Mouse (Mus musculus): Measurements from ENCODE around the gene Kynu. TPM values are rescaled to one million over a fixed set of nuclear protein-coding genes. Genes with fewer than 3 reads are reported as not detected.

The Kynu gene
- polyA plus RNA-seq, 1 experiment from 2014 or later = not detected

DNA sequence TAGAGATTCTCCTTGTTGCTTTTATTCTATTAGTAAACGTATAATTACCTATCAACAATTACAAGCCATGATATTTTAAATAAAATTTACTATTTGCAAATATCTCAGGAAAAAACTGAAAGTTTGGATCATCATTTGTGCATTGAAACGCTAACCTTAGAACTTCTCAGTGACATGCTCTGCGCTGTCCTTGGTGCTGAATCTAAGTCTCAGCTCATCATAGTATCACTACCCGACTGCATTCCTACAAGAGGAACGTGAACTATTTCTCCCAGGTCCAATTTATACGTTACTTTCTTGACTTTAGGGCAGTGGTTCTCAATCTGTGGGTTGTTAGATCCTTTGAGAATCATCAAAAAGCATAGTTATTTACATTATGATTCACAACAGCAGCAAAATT is 58.4 kb downstream of the Kynu start:
- Histone ChIP-seq H3K9ac (replicated peaks; ENCODE audit: low read depth, low read length) (no peak overlapping the region), H3K27me3 (ENCODE audit: control insufficient read depth, insufficient read depth, low read length) (no peaks in the 10 kb centered on the region), H3K4me1 (ENCODE audit: control insufficient read depth, insufficient read depth, low read length) (no peaks in the 10 kb centered on the region), H3K4me2 (ENCODE audit: low read depth, low read length) (no peak overlapping the region), H3K4me3 (ENCODE audit: low read depth, low read length) (no peak overlapping the region), H3K27ac (ENCODE audit: low read depth, low read length) (no peak overlapping the region), H3K9me3 (ENCODE audit: control insufficient read depth, low read length) (no peaks in the 10 kb centered on the region), H3K36me3 (ENCODE audit: control insufficient read depth, insufficient read depth, low read length) (no peaks in the 10 kb centered on the region)
- WGBS = 10% methylated on average over 6 of the region's 6 CpGs
- no peak for ATAC-seq (ENCODE audit: low read depth)

DNA sequence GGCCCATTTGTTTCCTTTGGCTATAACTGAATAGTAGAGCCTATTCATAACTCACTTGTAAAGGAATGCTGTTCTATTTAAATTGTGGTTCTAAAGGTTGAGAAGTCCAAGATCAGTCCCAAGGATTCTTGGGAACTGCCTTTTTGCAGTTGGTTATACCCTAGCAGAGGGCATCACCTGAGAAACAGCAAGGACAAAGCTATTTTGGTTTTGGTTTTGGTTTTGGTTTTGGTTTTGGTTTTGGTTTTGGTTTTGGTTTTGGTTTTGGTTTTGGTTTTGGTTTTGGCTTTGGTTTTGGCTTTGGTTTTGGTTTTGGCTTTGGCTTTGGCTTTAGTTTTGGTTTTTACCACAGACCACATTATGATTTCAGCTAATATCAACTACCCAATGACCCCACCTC is 66.0 kb downstream of the Kynu start:
- H3K9me3 ChIP-seq (ENCODE audit: control insufficient read depth, low read length) = no peaks in the 10 kb centered on the region
- H3K4me3 ChIP-seq (ENCODE audit: low read depth, low read length) = no peak overlapping the region
- no peaks in the 10 kb centered on the region for H3K4me1 ChIP-seq (ENCODE audit: control insufficient read depth, insufficient read depth, low read length)
- no peaks in the 10 kb centered on the region for H3K36me3 ChIP-seq (ENCODE audit: control insufficient read depth, insufficient read depth, low read length)
- H3K4me2 ChIP-seq (ENCODE audit: low read depth, low read length) = no peak overlapping the region
- ATAC-seq (ENCODE audit: low read depth) = no peak
- H3K9ac ChIP-seq (replicated peaks; ENCODE audit: low read depth, low read length) = no peak overlapping the region
- H3K27me3 ChIP-seq (ENCODE audit: control insufficient read depth, insufficient read depth, low read length) = no peaks in the 10 kb centered on the region
- no peak overlapping the region for H3K27ac ChIP-seq (ENCODE audit: low read depth, low read length)

DNA sequence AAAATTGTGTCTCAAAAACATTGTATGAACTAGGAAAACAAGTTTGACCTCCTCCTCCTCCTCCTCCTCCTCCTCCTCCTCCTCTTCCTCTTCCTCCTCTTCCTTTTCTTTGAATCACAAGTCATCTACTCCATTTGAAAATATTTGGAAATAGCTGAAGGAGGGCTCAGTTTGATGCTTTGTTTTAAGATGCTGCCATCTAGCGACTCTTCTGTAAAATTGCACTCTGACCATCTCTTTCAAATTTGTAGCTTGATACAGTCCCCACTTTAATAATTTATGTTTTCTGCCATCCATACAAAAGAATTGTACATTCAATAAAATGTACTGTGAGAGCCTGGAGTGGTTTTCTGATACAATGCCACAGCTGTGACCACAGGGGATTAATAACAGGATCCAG is 67.7 kb downstream of the Kynu start:
- no peak overlapping the region for H3K4me2 ChIP-seq (ENCODE audit: low read depth, low read length)
- H3K27me3 ChIP-seq (ENCODE audit: control insufficient read depth, insufficient read depth, low read length) = no peaks in the 10 kb centered on the region
- ATAC-seq (ENCODE audit: low read depth) = no peak
- H3K9me3 ChIP-seq (ENCODE audit: control insufficient read depth, low read length) = no peaks in the 10 kb centered on the region
- H3K27ac ChIP-seq (ENCODE audit: low read depth, low read length) = no peak overlapping the region
- no peaks in the 10 kb centered on the region for H3K4me1 ChIP-seq (ENCODE audit: control insufficient read depth, insufficient read depth, low read length)
- H3K36me3 ChIP-seq (ENCODE audit: control insufficient read depth, insufficient read depth, low read length) = no peaks in the 10 kb centered on the region
- no peak overlapping the region for H3K4me3 ChIP-seq (ENCODE audit: low read depth, low read length)
- WGBS = 0% methylated on average over 1 of the region's 1 CpGs
- H3K9ac ChIP-seq (replicated peaks; ENCODE audit: low read depth, low read length) = no peak overlapping the region

DNA sequence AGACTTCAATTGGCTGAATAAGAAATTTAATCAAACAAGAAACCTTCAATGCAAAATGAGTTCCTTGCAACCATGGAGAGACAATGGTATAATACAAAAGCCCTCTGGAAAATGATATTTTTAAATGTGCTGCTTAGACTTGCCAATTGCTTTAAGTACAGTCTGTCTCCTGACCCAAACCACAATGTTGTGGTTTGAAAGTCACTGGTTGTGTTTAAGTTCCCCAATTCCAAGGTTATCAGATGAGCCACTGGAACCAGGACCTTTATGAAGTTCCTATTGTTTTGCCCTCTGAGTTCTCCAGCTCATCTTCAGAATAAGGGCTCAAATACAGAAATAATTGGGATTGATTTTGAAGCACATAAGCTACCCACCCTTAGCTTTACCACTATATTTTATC is 76.7 kb downstream of the Kynu start:
- Histone ChIP-seq H3K36me3 (ENCODE audit: control insufficient read depth, insufficient read depth, low read length) (no peaks in the 10 kb centered on the region), H3K27me3 (ENCODE audit: control insufficient read depth, insufficient read depth, low read length) (no peaks in the 10 kb centered on the region), H3K9me3 (ENCODE audit: control insufficient read depth, low read length) (no peaks in the 10 kb centered on the region), H3K4me1 (ENCODE audit: control insufficient read depth, insufficient read depth, low read length) (no peaks in the 10 kb centered on the region), H3K4me3 (ENCODE audit: low read depth, low read length) (no peak overlapping the region), H3K4me2 (ENCODE audit: low read depth, low read length) (no peak overlapping the region), H3K27ac (ENCODE audit: low read depth, low read length) (no peak overlapping the region), H3K9ac (replicated peaks; ENCODE audit: low read depth, low read length) (no peak overlapping the region)
- no peak for ATAC-seq (ENCODE audit: low read depth)

DNA sequence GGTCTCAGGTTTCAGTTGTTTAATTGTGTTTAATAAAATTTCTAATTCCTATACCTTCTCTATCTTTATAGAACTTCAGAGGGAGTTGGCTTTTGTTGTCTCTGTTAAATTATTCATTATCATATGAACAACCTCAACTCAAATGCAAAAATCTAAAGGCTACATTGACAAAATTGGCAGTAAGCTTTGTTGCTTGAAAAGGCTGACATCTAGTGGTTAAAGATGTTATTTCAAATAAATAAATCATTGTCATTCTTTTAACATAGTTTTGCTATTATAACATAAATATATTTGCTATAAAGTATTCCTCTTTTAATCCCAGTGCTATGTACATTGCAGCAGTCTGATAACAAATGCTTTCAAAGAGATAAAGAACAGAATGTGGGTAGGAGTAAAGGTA is 81.4 kb downstream of the Kynu start:
- no peaks in the 10 kb centered on the region for H3K36me3 ChIP-seq (ENCODE audit: control insufficient read depth, insufficient read depth, low read length)
- H3K4me2 ChIP-seq (ENCODE audit: low read depth, low read length) = no peak overlapping the region
- no peaks in the 10 kb centered on the region for H3K9me3 ChIP-seq (ENCODE audit: control insufficient read depth, low read length)
- H3K9ac ChIP-seq (replicated peaks; ENCODE audit: low read depth, low read length) = no peak overlapping the region
- no peak overlapping the region for H3K4me3 ChIP-seq (ENCODE audit: low read depth, low read length)
- H3K27me3 ChIP-seq (ENCODE audit: control insufficient read depth, insufficient read depth, low read length) = no peaks in the 10 kb centered on the region
- H3K4me1 ChIP-seq (ENCODE audit: control insufficient read depth, insufficient read depth, low read length) = no peaks in the 10 kb centered on the region
- ATAC-seq (ENCODE audit: low read depth) = no peak
- no peak overlapping the region for H3K27ac ChIP-seq (ENCODE audit: low read depth, low read length)

DNA sequence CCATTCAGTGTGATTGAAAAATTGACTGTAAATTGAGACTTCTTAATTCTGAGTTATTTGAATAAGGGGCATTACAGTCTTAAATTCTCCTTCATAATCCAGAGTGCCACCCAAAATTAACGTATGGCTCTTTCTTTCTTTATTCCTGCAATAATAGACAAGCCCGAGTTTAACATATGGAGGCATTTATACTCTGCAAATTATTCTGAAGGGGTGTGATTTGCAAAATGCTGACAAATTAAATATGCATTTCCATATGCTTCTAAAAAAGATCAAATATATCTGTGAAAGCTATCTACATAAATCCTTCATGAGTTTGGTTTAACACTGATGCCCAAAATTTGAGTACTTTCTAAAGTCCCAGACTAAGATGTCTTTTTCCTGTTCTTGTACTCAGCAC is 91.8 kb downstream of the Kynu start:
- H3K4me2 ChIP-seq (ENCODE audit: low read depth, low read length) = no peak overlapping the region
- H3K9ac ChIP-seq (replicated peaks; ENCODE audit: low read depth, low read length) = no peak overlapping the region
- H3K9me3 ChIP-seq (ENCODE audit: control insufficient read depth, low read length) = no peaks in the 10 kb centered on the region
- no peak overlapping the region for H3K4me3 ChIP-seq (ENCODE audit: low read depth, low read length)
- H3K27ac ChIP-seq (ENCODE audit: low read depth, low read length) = no peak overlapping the region
- H3K27me3 ChIP-seq (ENCODE audit: control insufficient read depth, insufficient read depth, low read length) = no peaks in the 10 kb centered on the region
- ATAC-seq (ENCODE audit: low read depth) = no peak
- H3K36me3 ChIP-seq (ENCODE audit: control insufficient read depth, insufficient read depth, low read length) = no peaks in the 10 kb centered on the region
- 79% methylated on average over 2 of the region's 2 CpGs for WGBS
- no peaks in the 10 kb centered on the region for H3K4me1 ChIP-seq (ENCODE audit: control insufficient read depth, insufficient read depth, low read length)

DNA sequence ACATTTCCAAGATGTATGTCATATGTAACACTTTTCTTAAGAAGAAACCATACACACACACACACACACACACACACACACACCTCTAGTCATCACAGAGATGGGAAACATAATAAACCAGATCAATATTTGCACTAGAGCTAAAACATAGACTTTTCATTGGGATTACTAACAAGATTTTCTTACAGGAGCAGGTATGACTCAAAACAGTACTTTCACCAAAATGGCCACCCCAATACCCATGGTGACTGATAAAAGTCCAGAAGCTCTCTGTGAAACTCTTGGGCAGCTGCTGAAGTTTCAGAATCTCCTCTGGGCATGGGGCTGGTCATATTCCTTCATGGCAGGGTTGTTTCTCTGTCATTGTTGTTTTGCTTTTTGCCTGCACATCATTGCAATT is 114.5 kb downstream of the Kynu start:
- Histone ChIP-seq H3K4me1 (ENCODE audit: control insufficient read depth, insufficient read depth, low read length) (no peaks in the 10 kb centered on the region), H3K4me2 (ENCODE audit: low read depth, low read length) (no peak overlapping the region), H3K27ac (ENCODE audit: low read depth, low read length) (no peak overlapping the region), H3K9me3 (ENCODE audit: control insufficient read depth, low read length) (no peaks in the 10 kb centered on the region), H3K27me3 (ENCODE audit: control insufficient read depth, insufficient read depth, low read length) (no peaks in the 10 kb centered on the region), H3K9ac (replicated peaks; ENCODE audit: low read depth, low read length) (no peak overlapping the region), H3K36me3 (ENCODE audit: control insufficient read depth, insufficient read depth, low read length) (no peaks in the 10 kb centered on the region), H3K4me3 (ENCODE audit: low read depth, low read length) (no peak overlapping the region)
- ATAC-seq (ENCODE audit: low read depth) = no peak

DNA sequence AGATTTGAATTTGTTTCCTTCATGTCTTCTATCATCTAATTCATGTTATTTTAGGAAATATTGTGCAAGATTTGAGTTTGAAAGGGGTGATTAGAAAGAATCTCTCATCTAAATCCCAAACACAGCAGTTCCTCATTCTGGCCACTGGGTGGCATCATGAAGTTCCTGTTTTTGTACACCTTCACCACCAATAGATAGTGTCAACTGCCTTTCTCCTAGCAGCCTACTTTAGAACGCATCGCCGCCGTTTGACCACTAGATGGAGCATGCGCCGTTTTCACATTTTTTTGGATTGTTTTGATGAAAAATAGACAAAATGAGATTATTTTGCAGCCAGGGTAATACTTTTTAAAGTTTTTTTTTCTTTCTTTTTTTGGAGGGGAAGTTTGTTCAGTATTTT is 118.5 kb downstream of the Kynu start:
- no peak overlapping the region for H3K4me2 ChIP-seq (ENCODE audit: low read depth, low read length)
- peak; percentile 87; the same call in 1 of the 2 replicates for ATAC-seq (ENCODE audit: low read depth)
- WGBS = under 1% methylated on average over 6 of the region's 6 CpGs
- no peaks in the 10 kb centered on the region for H3K27me3 ChIP-seq (ENCODE audit: control insufficient read depth, insufficient read depth, low read length)
- H3K27ac ChIP-seq (ENCODE audit: low read depth, low read length) = no peak overlapping the region
- no peak overlapping the region for H3K9ac ChIP-seq (replicated peaks; ENCODE audit: low read depth, low read length)
- no peaks in the 10 kb centered on the region for H3K4me1 ChIP-seq (ENCODE audit: control insufficient read depth, insufficient read depth, low read length)
- H3K9me3 ChIP-seq (ENCODE audit: control insufficient read depth, low read length) = no peaks in the 10 kb centered on the region
- H3K36me3 ChIP-seq (ENCODE audit: control insufficient read depth, insufficient read depth, low read length) = no peaks in the 10 kb centered on the region
- H3K4me3 ChIP-seq (ENCODE audit: low read depth, low read length) = no peak overlapping the region

DNA sequence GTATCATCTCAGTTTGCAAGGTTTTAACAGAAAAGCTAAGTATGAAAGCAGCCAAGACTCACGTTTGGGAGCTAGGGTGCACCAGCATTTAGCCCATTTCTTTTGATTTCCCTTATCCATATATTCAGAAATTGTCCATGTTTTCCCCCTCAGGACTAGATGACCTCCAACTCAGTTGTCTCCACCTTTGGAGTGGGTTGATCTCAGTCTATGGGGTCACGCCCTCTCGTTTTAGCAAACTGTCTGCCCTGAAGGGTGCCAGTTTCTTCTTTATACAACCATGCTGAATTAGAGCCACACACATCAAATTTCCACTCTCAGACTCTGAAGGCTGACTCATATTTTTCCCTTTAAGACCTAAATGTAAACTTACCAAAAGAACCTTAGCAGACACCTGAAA is 119.0 kb downstream of the Kynu start:
- Histone ChIP-seq H3K9ac (replicated peaks; ENCODE audit: low read depth, low read length) (no peak overlapping the region), H3K4me1 (ENCODE audit: control insufficient read depth, insufficient read depth, low read length) (no peaks in the 10 kb centered on the region), H3K27me3 (ENCODE audit: control insufficient read depth, insufficient read depth, low read length) (no peaks in the 10 kb centered on the region), H3K27ac (ENCODE audit: low read depth, low read length) (no peak overlapping the region), H3K4me2 (ENCODE audit: low read depth, low read length) (no peak overlapping the region), H3K4me3 (ENCODE audit: low read depth, low read length) (no peak overlapping the region), H3K9me3 (ENCODE audit: control insufficient read depth, low read length) (no peaks in the 10 kb centered on the region), H3K36me3 (ENCODE audit: control insufficient read depth, insufficient read depth, low read length) (no peaks in the 10 kb centered on the region)
- ATAC-seq (ENCODE audit: low read depth) = no peak
- 57% methylated on average over 3 of the region's 3 CpGs for WGBS

DNA sequence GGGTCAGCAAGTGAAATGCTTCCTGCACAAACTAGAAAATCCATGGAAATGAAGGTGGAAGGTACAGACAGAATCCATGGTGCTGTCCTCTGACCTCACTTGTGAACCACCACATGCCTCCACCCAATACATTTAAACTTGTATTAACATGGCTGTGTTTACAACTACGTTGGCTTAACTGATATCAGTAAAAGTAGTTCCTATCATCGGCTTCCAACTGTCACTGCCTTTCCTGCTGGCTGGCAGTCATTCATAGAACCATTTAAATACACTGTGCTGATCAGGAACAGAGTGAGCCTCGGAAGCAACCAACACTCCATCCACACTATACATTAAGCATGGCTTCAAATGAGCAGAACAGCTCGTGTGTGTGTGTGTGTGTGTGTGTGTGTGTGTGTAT is 120.1 kb downstream of the Kynu start:
- Histone ChIP-seq H3K4me2 (ENCODE audit: low read depth, low read length) (no peak overlapping the region), H3K9ac (replicated peaks; ENCODE audit: low read depth, low read length) (no peak overlapping the region), H3K9me3 (ENCODE audit: control insufficient read depth, low read length) (no peaks in the 10 kb centered on the region), H3K4me3 (ENCODE audit: low read depth, low read length) (no peak overlapping the region), H3K27me3 (ENCODE audit: control insufficient read depth, insufficient read depth, low read length) (no peaks in the 10 kb centered on the region), H3K36me3 (ENCODE audit: control insufficient read depth, insufficient read depth, low read length) (no peaks in the 10 kb centered on the region), H3K27ac (ENCODE audit: low read depth, low read length) (no peak overlapping the region), H3K4me1 (ENCODE audit: control insufficient read depth, insufficient read depth, low read length) (no peaks in the 10 kb centered on the region)
- ATAC-seq (ENCODE audit: low read depth) = no peak
- 84% methylated on average over 4 of the region's 4 CpGs for WGBS
